13 mouse cellular contexts compared by ENCODE assay signal in genomic region chr6:37400866-37401525, GRCm38 (mm10). TPM values are rescaled to one million over a fixed set of nuclear protein-coding genes. Genes with fewer than 3 reads are reported as not detected.
A peak's percentile ranks its signal among the peaks of the same experiment; 100 is the strongest.
DNase-seq lines count a peak whose midpoint lies in the region; ATAC-seq and TF ChIP-seq lines count a peak whose summit lies in the region.
"Had no signal": no experiment of that assay in that cellular context is flagged by ENCODE, and none has a peak within 500 bp of the region (broad histone marks: within the 10 kb centered on the region; RNA-seq: fewer than 3 reads in every experiment).

No protein-coding gene starts in this region.

- H3K4me2 ChIP-seq in stomach, embryonic 16.5 days (ENCODE audit: low read depth, low read length) = no peak overlapping the region
- H3K4me2 ChIP-seq: neural tube, embryonic 12.5 days had no signal

- H3K79me2 ChIP-seq in heart, adult 2 months (replicated peaks; ENCODE audit: control insufficient read depth, insufficient read depth, low read length) = peaks cover 1% of the 10 kb centered on the region

- H3K9me3 ChIP-seq in limb, embryonic 10.5 days (replicated peaks) = no peaks in the 10 kb centered on the region
- no peaks in the 10 kb centered on the region for H3K9me3 ChIP-seq in stomach, embryonic 16.5 days (replicated peaks; ENCODE audit: control insufficient read depth, low read length)
- H3K9me3 ChIP-seq: neural tube, embryonic 12.5 days had no signal

- intact Hi-C loops in heart, adult 2 months (cut with DNase I) = no loop called here
- intact Hi-C loops in left cerebral cortex, postnatal 4 days (cut with DNase I) = no loop called here

- 65% methylated on average over 11 of the region's 11 CpGs for WGBS in heart, adult 2 months
- 78% methylated on average over 11 of the region's 11 CpGs for WGBS in limb, embryonic 10.5 days
- 30% methylated on average over 11 of the region's 11 CpGs for WGBS in stomach, embryonic 16.5 days

- no peak for DNase-seq in heart, adult 2 months
- no peak for DNase-seq in heart, adult 9 months (ENCODE audit: low spot score in 2 of 2)
- peak; percentile 30 for DNase-seq in right cerebral cortex, postnatal 14 days
- DNase-seq in right cerebral cortex, postnatal 36 days (ENCODE audit: low spot score in 2 of 2) = no peak
- no peak for DNase-seq in limb, embryonic 10.5 days (ENCODE audit: low spot score)
- DNase-seq in left cerebral cortex, postnatal 4 days = no peak
- DNase-seq: B cell, adult 2 months; cerebellum, postnatal 25 days; kidney, adult 11 months had no signal

- no peaks in the 10 kb centered on the region for H3K27me3 ChIP-seq in heart, adult 2 months (ENCODE audit: control insufficient read depth, insufficient read depth, low read length)
- H3K27me3 ChIP-seq in limb, embryonic 10.5 days (ENCODE audit: low read depth, poor library complexity, severe bottlenecking) = no peaks in the 10 kb centered on the region
- H3K27me3 ChIP-seq in stomach, embryonic 16.5 days (ENCODE audit: control insufficient read depth, insufficient read depth, low read length) = no peaks in the 10 kb centered on the region
- H3K27me3 ChIP-seq: neural tube, embryonic 12.5 days had no signal

- no peak for TF ChIP-seq POLR2A in heart, adult 2 months (IDR thresholded peaks at IDR 0.05; ENCODE audit: insufficient read depth, low read depth, low read length)

- TF ChIP-seq EP300 in heart, adult 2 months (IDR thresholded peaks at IDR 0.05; ENCODE audit: insufficient read depth, low read depth, low read length) = no peak

- H3K36me3 ChIP-seq in heart, adult 2 months (ENCODE audit: control insufficient read depth, insufficient read depth, low read length) = peaks cover 3% of the 10 kb centered on the region
- H3K36me3 ChIP-seq in limb, embryonic 10.5 days = 0 out of 2 replicates have a peak, but pooled peaks cover 3% of the 10 kb centered on the region
- H3K36me3 ChIP-seq in stomach, embryonic 16.5 days (ENCODE audit: control insufficient read depth, insufficient read depth, low read length) = no peaks in the 10 kb centered on the region
- H3K36me3 ChIP-seq: neural tube, embryonic 12.5 days had no signal

- H3K9ac ChIP-seq in heart, adult 2 months (ENCODE audit: low read depth, low read length) = no peak overlapping the region
- peak overlapping the region; percentile 34; the same call in 1 of the 2 replicates for H3K9ac ChIP-seq in stomach, embryonic 16.5 days (ENCODE audit: low read length)
- H3K9ac ChIP-seq: neural tube, embryonic 12.5 days had no signal

- no peak overlapping the region for H3K4me3 ChIP-seq in heart, adult 2 months
- no peak overlapping the region for H3K4me3 ChIP-seq in limb, embryonic 10.5 days
- no peak overlapping the region for H3K4me3 ChIP-seq in stomach, embryonic 16.5 days (replicated peaks; ENCODE audit: low read length)
- H3K4me3 ChIP-seq: neural tube, embryonic 12.5 days had no signal

- H3K4me1 ChIP-seq in heart, adult 2 months (ENCODE audit: control insufficient read depth, insufficient read depth, low read length) = peaks cover 18% of the 10 kb centered on the region
- peaks cover 44% of the 10 kb centered on the region for H3K4me1 ChIP-seq in limb, embryonic 10.5 days
- H3K4me1 ChIP-seq in stomach, embryonic 16.5 days (ENCODE audit: control insufficient read depth, insufficient read depth, low read length) = peaks cover 60% of the 10 kb centered on the region

- TF ChIP-seq CTCF in heart, adult 2 months (IDR thresholded peaks at IDR 0.05) = no peak

- peak overlapping the region; percentile 1; the same call in 1 of the 2 replicates for H3K27ac ChIP-seq in heart, adult 2 months
- 0 out of 2 replicates have a peak overlapping the region, but pooled peaks have one; percentile 8 for H3K27ac ChIP-seq in limb, embryonic 10.5 days
- H3K27ac ChIP-seq in stomach, embryonic 16.5 days (ENCODE audit: low read length) = peak overlapping the region; percentile 49
- H3K27ac ChIP-seq: neural tube, embryonic 12.5 days had no signal

- ATAC-seq in stomach, embryonic 16.5 days (ENCODE audit: insufficient read depth, low FRiP score) = peak; percentile 37; the same call in 1 of the 2 replicates
- ATAC-seq in megakaryocyte progenitor cell, adult 5-6 weeks (replicated peaks; ENCODE audit: poor library complexity) = no peak
- ATAC-seq: activated CD4-positive, CD25-positive, alpha-beta regulatory T cell, adult 4 months had no signal

RNA-seq across cellular contexts. Expression of gene Creb3l2, which starts 41.0 kb away (rescaled TPM):
- 10 to 100 TPM; 20.5 to 26.5 TPM for total RNA-seq in heart, adult 2 months (2021)
- 16.7 and 19.2 TPM in 2 replicates for polyA plus RNA-seq in heart, adult 2 months (2012; rRNA removed)
- polyA plus RNA-seq in limb, embryonic 10.5 days (2016; fragmentation: Nextera tagmentation; extraction: Ambion mirVana) = 9.6 and 17.2 TPM in 2 replicates
- polyA plus RNA-seq in stomach, embryonic 16.5 days (2015; fragmentation: Nextera tagmentation; extraction: Ambion mirVana) = 18.6 and 20.3 TPM in 2 replicates
- 1 to 10 TPM; 5.7 to 6.3 TPM for total RNA-seq in left cerebral cortex, postnatal 4 days (2021)
- 9.3 and 11.2 TPM in 2 replicates for total RNA-seq in megakaryocyte progenitor cell, adult 5-6 weeks (2015)
- total RNA-seq in megakaryocyte progenitor cell, adult 5-6 weeks (2017) = 2.2 and 2.9 TPM in 2 replicates
